Comparison of ENCODE assay signal across 9 mouse cellular contexts in the genomic region with DNA sequence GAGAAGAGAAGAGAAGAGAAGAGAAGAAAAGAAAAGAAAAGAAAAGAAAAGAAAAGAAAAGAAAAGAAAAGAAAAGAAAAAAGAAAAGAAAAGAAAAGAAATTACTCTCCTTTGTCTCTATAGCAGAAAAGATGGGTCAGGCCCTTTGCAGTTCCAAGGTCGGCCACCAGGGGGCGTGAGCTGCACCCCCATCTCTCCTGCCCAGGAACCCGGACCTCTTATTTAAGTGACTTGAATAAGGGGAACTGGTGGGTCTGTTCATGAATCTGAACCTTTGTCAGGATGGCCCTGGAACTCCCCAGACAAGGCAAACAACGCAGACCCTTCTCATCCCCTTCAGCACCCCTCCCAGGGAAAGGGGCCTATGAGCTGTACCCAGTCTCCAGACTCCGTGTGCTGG. TPM values are rescaled to one million over a fixed set of nuclear protein-coding genes. Genes with fewer than 3 reads are reported as not detected.
DNase-seq lines count a peak whose midpoint lies in the region; ATAC-seq and TF ChIP-seq lines count a peak whose summit lies in the region.
"Had no signal": no experiment of that assay in that cellular context is flagged by ENCODE, and none has a peak within 500 bp of the region (broad histone marks: within the 10 kb centered on the region; RNA-seq: fewer than 3 reads in every experiment).

No protein-coding gene starts in this region.

- no peak overlapping the region for H3K4me3 ChIP-seq in cerebellum, adult 2 months (replicated peaks; ENCODE audit: insufficient read depth, low read depth, low read length)
- no peak overlapping the region for H3K4me3 ChIP-seq in lung, embryonic 14.5 days (ENCODE audit: low read depth, low read length)
- H3K4me3 ChIP-seq in intestine, embryonic 16.5 days (ENCODE audit: low read length) = no peak overlapping the region

- peak in 1 of 2 experiments; percentile 37 for DNase-seq in cerebellum, adult 2 months
- DNase-seq in cerebellum, adult 9-11 months = no peak
- peak; percentile 23 for DNase-seq in lung, embryonic 14.5 days
- no peak for DNase-seq in lung, postnatal 25 days (ENCODE audit: low spot score)
- peak; percentile 45 for DNase-seq in kidney, postnatal 10 days
- peak; percentile 60 for DNase-seq in testis, postnatal 14 days (ENCODE audit: low spot score)
- DNase-seq in layer of hippocampus, adult 9-10 months (ENCODE audit: low spot score) = no peak

- no peak overlapping the region for H3K27ac ChIP-seq in cerebellum, adult 2 months (ENCODE audit: insufficient read depth, low read length)
- no peak overlapping the region for H3K27ac ChIP-seq in lung, embryonic 14.5 days (ENCODE audit: low read depth)
- H3K27ac ChIP-seq in intestine, embryonic 16.5 days (ENCODE audit: low read length) = no peak overlapping the region
- H3K27ac ChIP-seq: macrophage had no signal

- H3K9ac ChIP-seq in lung, embryonic 14.5 days = no peak overlapping the region
- H3K9ac ChIP-seq in intestine, embryonic 16.5 days (ENCODE audit: low read depth, low read length) = no peak overlapping the region

- peak; percentile 48; the same call in 1 of the 2 replicates for TF ChIP-seq CTCF in cerebellum, adult 2 months (IDR thresholded peaks at IDR 0.05; ENCODE audit: borderline replicate concordance, insufficient read depth, low read depth, low read length)
- TF ChIP-seq CTCF in lung, embryonic 14.5 days (IDR thresholded peaks at IDR 0.05; ENCODE audit: low read depth) = peak; percentile 63

- no peak overlapping the region for H3K4me2 ChIP-seq in lung, embryonic 14.5 days
- H3K4me2 ChIP-seq in intestine, embryonic 16.5 days (ENCODE audit: low read depth, low read length) = no peak overlapping the region

- no peaks in the 10 kb centered on the region for H3K4me1 ChIP-seq in cerebellum, adult 2 months (ENCODE audit: control insufficient read depth, insufficient read depth, low read length)
- no peaks in the 10 kb centered on the region for H3K4me1 ChIP-seq in lung, embryonic 14.5 days (ENCODE audit: insufficient read depth)
- H3K4me1 ChIP-seq in intestine, embryonic 16.5 days (ENCODE audit: control insufficient read depth, insufficient read depth, low read length) = no peaks in the 10 kb centered on the region

- WGBS in cerebellum, adult 2 months = 35% methylated on average over 5 of the region's 5 CpGs
- 36% methylated on average over 5 of the region's 5 CpGs for WGBS in lung, embryonic 14.5 days
- 43% methylated on average over 5 of the region's 5 CpGs for WGBS in intestine, embryonic 16.5 days

- ATAC-seq in lung, embryonic 14.5 days (ENCODE audit: insufficient read depth) = no peak
- no peak for ATAC-seq in intestine, embryonic 16.5 days

- no peaks in the 10 kb centered on the region for H3K27me3 ChIP-seq in cerebellum, adult 2 months (ENCODE audit: control insufficient read depth, insufficient read depth, low read length)
- H3K27me3 ChIP-seq in lung, embryonic 14.5 days (ENCODE audit: insufficient read depth, low read length) = no peaks in the 10 kb centered on the region
- H3K27me3 ChIP-seq in intestine, embryonic 16.5 days (replicated peaks; ENCODE audit: control insufficient read depth, insufficient read depth, low read length) = no peaks in the 10 kb centered on the region

- H3K36me3 ChIP-seq in lung, embryonic 14.5 days (ENCODE audit: insufficient read depth) = no peaks in the 10 kb centered on the region
- no peaks in the 10 kb centered on the region for H3K36me3 ChIP-seq in intestine, embryonic 16.5 days (ENCODE audit: control insufficient read depth, insufficient read depth, low read length)

- no peak for TF ChIP-seq POLR2A in cerebellum, adult 2 months (IDR thresholded peaks at IDR 0.05; ENCODE audit: borderline replicate concordance, insufficient read depth, low read length)

- no peaks in the 10 kb centered on the region for H3K9me3 ChIP-seq in lung, embryonic 14.5 days (ENCODE audit: low read depth, low read length)
- H3K9me3 ChIP-seq in intestine, embryonic 16.5 days (ENCODE audit: control insufficient read depth, low read length) = no peaks in the 10 kb centered on the region; the same call in 1 of the 2 replicates

RNA-seq across cellular contexts. Expression of gene Sdsl, which starts 7.5 kb away (rescaled TPM):
- polyA plus RNA-seq in cerebellum, adult 2 months (2012; rRNA removed) = 13.6 and 16.7 TPM in 2 replicates
- 3.3 and 4.7 TPM in 2 replicates for polyA plus RNA-seq in lung, embryonic 14.5 days (2014; fragmentation: Nextera tagmentation; extraction: Ambion mirVana)
- 19.9 and 20.2 TPM in 2 replicates for polyA plus RNA-seq in intestine, embryonic 16.5 days (2015; fragmentation: Nextera tagmentation; extraction: Ambion mirVana)
- polyA plus RNA-seq: macrophage had no signal

RNA-seq across cellular contexts. Expression of gene Sds, which starts 11.3 kb away (rescaled TPM):
- polyA plus RNA-seq in cerebellum, adult 2 months (2012; rRNA removed) = 0.36 and 0.52 TPM in 2 replicates
- not detected in 2 replicates for polyA plus RNA-seq in lung, embryonic 14.5 days (2014; fragmentation: Nextera tagmentation; extraction: Ambion mirVana)
- 0.18 and 0.37 TPM in 2 replicates for polyA plus RNA-seq in intestine, embryonic 16.5 days (2015; fragmentation: Nextera tagmentation; extraction: Ambion mirVana)
- polyA plus RNA-seq: macrophage had no signal

RNA-seq across cellular contexts. Expression of gene Lhx5, which starts 33.6 kb away (rescaled TPM):
- polyA plus RNA-seq in cerebellum, adult 2 months (2012; rRNA removed) = 7.7 and 9.7 TPM in 2 replicates
- polyA plus RNA-seq in lung, embryonic 14.5 days (2014; fragmentation: Nextera tagmentation; extraction: Ambion mirVana) = not detected in 2 replicates
- not detected in 2 replicates for polyA plus RNA-seq in intestine, embryonic 16.5 days (2015; fragmentation: Nextera tagmentation; extraction: Ambion mirVana)
- polyA plus RNA-seq: macrophage had no signal

RNA-seq across cellular contexts. Expression of gene Plbd2, which starts 38.4 kb away (rescaled TPM):
- polyA plus RNA-seq in cerebellum, adult 2 months (2012; rRNA removed) = 49.0 and 53.5 TPM in 2 replicates
- polyA plus RNA-seq in lung, embryonic 14.5 days (2014; fragmentation: Nextera tagmentation; extraction: Ambion mirVana) = 46.3 and 49.6 TPM in 2 replicates
- polyA plus RNA-seq in intestine, embryonic 16.5 days (2015; fragmentation: Nextera tagmentation; extraction: Ambion mirVana) = 43.9 and 46.9 TPM in 2 replicates

RNA-seq across cellular contexts. Expression of gene Slc8b1, which starts 45.9 kb away (rescaled TPM):
- 8.2 TPM in 2 replicates for polyA plus RNA-seq in cerebellum, adult 2 months (2012; rRNA removed)
- 2.7 and 3.6 TPM in 2 replicates for polyA plus RNA-seq in lung, embryonic 14.5 days (2014; fragmentation: Nextera tagmentation; extraction: Ambion mirVana)
- 6.9 and 7.6 TPM in 2 replicates for polyA plus RNA-seq in intestine, embryonic 16.5 days (2015; fragmentation: Nextera tagmentation; extraction: Ambion mirVana)

Comparison
In these comparisons a context has a peak if more than half of its experiments do, and no peak if none do; other contexts are left out.
1. DNase-seq: peak in lung, embryonic 14.5 days (single experiment), kidney, postnatal 10 days (single experiment) and testis, postnatal 14 days (single experiment); none in cerebellum, adult 9-11 months (single experiment), lung, postnatal 25 days (single experiment) and layer of hippocampus, adult 9-10 months (single experiment).